Mouse (Mus musculus) liver, postnatal 0 days (tissue): ENCODE data around the gene Dnttip1. TPM values are rescaled to one million over a fixed set of nuclear protein-coding genes. Genes with fewer than 3 reads are reported as not detected.
A peak's percentile ranks its signal among the peaks of the same experiment; 100 is the strongest.

Experiments used
- ATAC-seq: fragments of 200-750 bp; cut with Nextera tagmentation; 2 replicates; pipeline ENCODE4 v1.8.0; 2017; ENCODE audit warnings: mild to moderate bottlenecking, moderate library complexity
- DNase-seq: peaks from one replicate; pipeline ENCODE4 v3.0.0-alpha.2; 2016
- H3K27ac ChIP-seq: fragments of 300-500 bp; sonication (generic); 2 replicates; pipeline ENCODE4 v1.5.1; 2014; ENCODE audit warnings: antibody characterized with exemption, moderate library complexity, mild to moderate bottlenecking, low read depth
- H3K27me3 ChIP-seq: fragments of 300-500 bp; sonication (generic); 2 replicates; pipeline ENCODE4 v1.6.1; 2014; ENCODE audit warnings: low read length, control low read depth, mixed read lengths; ENCODE audit not compliant: insufficient read depth
- H3K36me3 ChIP-seq: fragments of 300-500 bp; sonication (generic); replicated peaks from 2 replicates; pipeline ENCODE4 v1.6.1; 2014; ENCODE audit warnings: mild to moderate bottlenecking, control low read depth, low read length, moderate library complexity, mixed read lengths; ENCODE audit not compliant: insufficient read depth
- H3K4me1 ChIP-seq: fragments of 300-500 bp; sonication (generic); 2 replicates; pipeline ENCODE4 v1.6.1; 2014; ENCODE audit warnings: antibody characterized with exemption, mild to moderate bottlenecking, control low read depth; ENCODE audit not compliant: insufficient read depth
- H3K4me2 ChIP-seq: fragments of 300-500 bp; sonication (generic); 2 replicates; pipeline ENCODE4 v1.6.1; 2014; ENCODE audit warnings: low read depth, mild to moderate bottlenecking, low read length, moderate library complexity, mixed read lengths
- H3K4me3 ChIP-seq: fragments of 300-500 bp; sonication (generic); 2 replicates; pipeline ENCODE4 v1.5.1; 2014; ENCODE audit warnings: low read depth, low read length
- H3K9ac ChIP-seq: fragments of 300-500 bp; sonication (generic); replicated peaks from 2 replicates; pipeline ENCODE4 v1.6.1; 2014; ENCODE audit warnings: mild to moderate bottlenecking, moderate library complexity
- H3K9me3 ChIP-seq: fragments of 300-500 bp; sonication (generic); 2 replicates; pipeline ENCODE4 v1.6.1; 2016; ENCODE audit warnings: mild to moderate bottlenecking, control low read depth, low read length, mixed read lengths
- CTCF ChIP-seq: sonication (generic); IDR thresholded peaks from 2 replicates; pipeline ENCODE4 v1.5.1; 2016; ENCODE audit warnings: antibody characterized with exemption, low read depth
- EP300 ChIP-seq: IDR thresholded peaks from 2 replicates; pipeline ENCODE4 v1.6.1; 2016; ENCODE audit warnings: antibody characterized with exemption, low read depth, mild to moderate bottlenecking
- WGBS: fragments of 180-500 bp; shearing (Covaris S2); extraction: QIAGEN DNeasy Blood & Tissue Kit; methylation state at CpG from one replicate; pipeline ENCODE4 v1.1.7; 2014; ENCODE audit not compliant: insufficient replicate concordance; 5-methylcytosine and 5-hydroxymethylcytosine counted together
- polyA plus RNA-seq: library from polyadenylated mRNA; unstranded; fragments of >200 nt; fragmentation: Nextera tagmentation; extraction: Ambion mirVana; gene quantifications from 2 replicates; pipeline ENCODE4 v1.2.1, GENCODE M21; 2015

The Dnttip1 gene
- polyA plus RNA-seq, 1 experiment from 2014 or later, result 33.7 TPM

- Histone ChIP-seq H3K27me3 (no peaks in the 10 kb centered on the region), H3K27ac (peak overlapping the region; percentile 98), H3K9me3 (no peaks in the 10 kb centered on the region), H3K36me3 (peaks cover 10% of the 10 kb centered on the region), H3K4me3 (peak overlapping the region; percentile 74), H3K4me1 (peaks cover 32% of the 10 kb centered on the region), H3K9ac (peak overlapping the region; percentile 89), H3K4me2 (peak overlapping the region; percentile 99)
- peak; percentile 35; the same call in 1 of the 2 replicates for ATAC-seq
- WGBS, result 13% methylated on average over 15 of the region's 15 CpGs
- DNase-seq, result no peak
- no peak for TF ChIP-seq CTCF
- no peak for TF ChIP-seq EP300
These were observed 40.7 kb downstream of the Dnttip1 start for GRCm38 (mm10) chr2:164786388-164786885.

GRCm38 (mm10) chr2:164787032-164787431 is 41.2 kb downstream of the Dnttip1 start:
- no peaks in the 10 kb centered on the region for H3K27me3 ChIP-seq
- H3K4me2 ChIP-seq, result peak overlapping the region; percentile 99
- 66% methylated on average over 3 of the region's 3 CpGs for WGBS
- H3K9me3 ChIP-seq, result no peaks in the 10 kb centered on the region
- TF ChIP-seq CTCF (no peak), EP300 (no peak)
- H3K36me3 ChIP-seq, result peaks cover 16% of the 10 kb centered on the region
- no peak overlapping the region; the same call in 1 of the 2 replicates for H3K9ac ChIP-seq
- ATAC-seq, result no peak
- H3K27ac ChIP-seq, result peak overlapping the region; percentile 98
- no peak for DNase-seq
- H3K4me1 ChIP-seq, result peaks cover 32% of the 10 kb centered on the region
- H3K4me3 ChIP-seq, result peak overlapping the region; percentile 74

- Histone ChIP-seq H3K4me1 (peaks cover 32% of the 10 kb centered on the region), H3K9ac (no peak overlapping the region), H3K4me3 (no peak overlapping the region), H3K4me2 (0 out of 2 replicates have a peak overlapping the region, but pooled peaks have one; percentile 30), H3K27me3 (no peaks in the 10 kb centered on the region), H3K27ac (no peak overlapping the region), H3K9me3 (no peaks in the 10 kb centered on the region), H3K36me3 (peaks cover 23% of the 10 kb centered on the region)
- DNase-seq, result no peak
- ATAC-seq, result no peak
- no peak for TF ChIP-seq EP300
- WGBS, result 80% methylated on average over 10 of the region's 10 CpGs
These were observed 42.0 kb downstream of the Dnttip1 start for GRCm38 (mm10) chr2:164787779-164788178.

GRCm38 (mm10) chr2:164788411-164788810 is 42.6 kb downstream of the Dnttip1 start:
- DNase-seq (no peak), ATAC-seq (no peak)
- TF ChIP-seq EP300 (no peak), CTCF (no peak)
- Histone ChIP-seq H3K4me1 (peaks cover 32% of the 10 kb centered on the region), H3K36me3 (peaks cover 28% of the 10 kb centered on the region), H3K27me3 (no peaks in the 10 kb centered on the region), H3K9me3 (no peaks in the 10 kb centered on the region), H3K4me3 (no peak overlapping the region), H3K27ac (no peak overlapping the region), H3K9ac (no peak overlapping the region), H3K4me2 (peak overlapping the region; percentile 33)
- 78% methylated on average over 4 of the region's 4 CpGs for WGBS

- Histone ChIP-seq H3K27me3 (no peaks in the 10 kb centered on the region), H3K4me2 (no peak overlapping the region), H3K9ac (no peak overlapping the region), H3K9me3 (no peaks in the 10 kb centered on the region), H3K4me1 (peaks cover 27% of the 10 kb centered on the region), H3K36me3 (peaks cover 42% of the 10 kb centered on the region), H3K4me3 (no peak overlapping the region), H3K27ac (peak overlapping the region; percentile 41; the same call in 1 of the 2 replicates)
- whole genome bisulfite sequencing, result 63% methylated on average over 4 of the region's 4 CpGs
- DNase-seq (peak; percentile 63), ATAC-seq (peak; percentile 63)
- TF ChIP-seq EP300 (no peak), CTCF (no peak)
These were observed 44.7 kb downstream of the Dnttip1 start for GRCm38 (mm10) chr2:164790451-164790850.

- no peaks in the 10 kb centered on the region for H3K9me3 ChIP-seq
- no peak overlapping the region for H3K9ac ChIP-seq
- H3K27me3 ChIP-seq, result no peaks in the 10 kb centered on the region
- H3K4me3 ChIP-seq, result no peak overlapping the region
- H3K4me1 ChIP-seq, result peaks cover 17% of the 10 kb centered on the region
- no peak for TF ChIP-seq EP300
- no peak for TF ChIP-seq CTCF
- H3K27ac ChIP-seq, result no peak overlapping the region
- ATAC-seq (no peak), DNase-seq (no peak)
- no peak overlapping the region for H3K4me2 ChIP-seq
- 94% methylated on average over 18 of the region's 18 CpGs for WGBS
- H3K36me3 ChIP-seq, result peaks cover 54% of the 10 kb centered on the region
These were observed 46.1 kb downstream of the Dnttip1 start for GRCm38 (mm10) chr2:164791841-164792261.
